Mouse (Mus musculus): Measurements from ENCODE around the gene Rfx5. TPM values are rescaled to one million over a fixed set of nuclear protein-coding genes. Genes with fewer than 3 reads are reported as not detected.

The Rfx5 gene
- total RNA-seq, 2 experiments from 2014 or later, result 20.1 to 21.3 TPM

GRCm38 (mm10) chr3:94989159-94989761 is 35.4 kb downstream of the Rfx5 start:
- DNase-seq (ENCODE audit: low spot score in 2 of 2), result no peak

- peak; percentile 92 to 94 for DNase-seq (ENCODE audit: low spot score in 2 of 2)
Measured at GRCm38 (mm10) chr3:94996946-94997345, 43.1 kb downstream of the Rfx5 start.

GRCm38 (mm10) chr3:95002569-95002968 is 48.7 kb downstream of the Rfx5 start:
- no peak for DNase-seq (ENCODE audit: low spot score in 2 of 2)

GRCm38 (mm10) chr3:95003273-95003672 is 49.4 kb downstream of the Rfx5 start:
- no peak for DNase-seq (ENCODE audit: low spot score in 2 of 2)

- DNase-seq (ENCODE audit: low spot score in 2 of 2), result no peak
Measured at GRCm38 (mm10) chr3:95005651-95006050, 51.8 kb downstream of the Rfx5 start.

- DNase-seq (ENCODE audit: low spot score in 2 of 2), result no peak
Measured at GRCm38 (mm10) chr3:95007706-95008105, 53.8 kb downstream of the Rfx5 start.

GRCm38 (mm10) chr3:95010396-95010795 is 56.5 kb downstream of the Rfx5 start:
- no peak for DNase-seq (ENCODE audit: low spot score in 2 of 2)

Small RNAs within 50 kb of the gene (microRNA-seq; reads per million reads assigned to microRNA genes)
- 2.7 to 3.6 reads per million in 2 experiments for gene Mir7013

Other genes starting within 250 kb of the Rfx5 start
- 1 to 10 TPM; 6.3 to 8.6 TPM for gene Cgn, start 167.6 kb upstream of the Rfx5 start, total RNA-seq (2021)
- 10 to 100 TPM; 56.0 to 57.3 TPM for gene Pogz, start 116.5 kb upstream of the Rfx5 start, total RNA-seq (2021)
- gene Psmb4, start 67.1 kb upstream of the Rfx5 start, total RNA-seq (2021), result 100 to 1,000 TPM; 289 to 312 TPM
- gene Selenbp1, start 21.0 kb upstream of the Rfx5 start, total RNA-seq (2021), result 1 to 10 TPM; 4.8 to 5.2 TPM
- gene Pi4kb, start 20.7 kb downstream of the Rfx5 start, total RNA-seq (2021), result 10 to 100 TPM; 46.5 to 50.7 TPM
- 10 to 100 TPM; 26.4 to 30.8 TPM for gene Zfp687, start 61.4 kb downstream of the Rfx5 start, total RNA-seq (2021)
- 100 to 1,000 TPM; 160 to 174 TPM for gene Psmd4, start 88.5 kb downstream of the Rfx5 start, total RNA-seq (2021)
- 10 to 100 TPM; 34.5 to 41.9 TPM for gene Pip5k1a, start 152.9 kb downstream of the Rfx5 start, total RNA-seq (2021)
- 10 to 100 TPM; 44.4 to 47.7 TPM for gene Vps72, start 156.9 kb downstream of the Rfx5 start, total RNA-seq (2021)
- gene Tmod4, start 170.4 kb downstream of the Rfx5 start, total RNA-seq (2021), result under 1 TPM in 1 of 2 experiments, not detected in 1; 0.85 TPM
- 10 to 100 TPM; 37.5 to 41.8 TPM for gene Scnm1, start 179.9 kb downstream of the Rfx5 start, total RNA-seq (2021)
- gene Lysmd1, start 180.0 kb downstream of the Rfx5 start, total RNA-seq (2021), result 10 to 100 TPM; 22.4 to 24.6 TPM
- 1 to 10 TPM; 3.0 TPM for gene Tnfaip8l2, start 188.3 kb downstream of the Rfx5 start, total RNA-seq (2021)
- gene Sema6c, start 206.4 kb downstream of the Rfx5 start, total RNA-seq (2021), result 10 to 100 TPM; 71.4 to 75.0 TPM